Mouse (Mus musculus) monocyte, adult 5-6 weeks (primary cell): ENCODE data around the gene Olfr775. TPM values are rescaled to one million over a fixed set of nuclear protein-coding genes. Genes with fewer than 3 reads are reported as not detected.

Source experiments
- ATAC-seq: fragments of 153-309, 156-312 bp; replicated peaks from 2 replicates; pipeline ENCODE4 v1.8.0; 2017; ENCODE audit warnings: mild to moderate bottlenecking; ENCODE audit not compliant: low TSS enrichment, insufficient number of reproducible peaks, severe bottlenecking, poor library complexity, low FRiP score
- total RNA-seq: library from RNA; stranded (forward); fragments of 200-1000, 200-491, 200-594 nt; gene quantifications from 3 replicates; pipeline ENCODE4 v1.2.3, GENCODE M21; 2017

Gene Olfr775
- total RNA-seq = not detected in 3 replicates

DNA sequence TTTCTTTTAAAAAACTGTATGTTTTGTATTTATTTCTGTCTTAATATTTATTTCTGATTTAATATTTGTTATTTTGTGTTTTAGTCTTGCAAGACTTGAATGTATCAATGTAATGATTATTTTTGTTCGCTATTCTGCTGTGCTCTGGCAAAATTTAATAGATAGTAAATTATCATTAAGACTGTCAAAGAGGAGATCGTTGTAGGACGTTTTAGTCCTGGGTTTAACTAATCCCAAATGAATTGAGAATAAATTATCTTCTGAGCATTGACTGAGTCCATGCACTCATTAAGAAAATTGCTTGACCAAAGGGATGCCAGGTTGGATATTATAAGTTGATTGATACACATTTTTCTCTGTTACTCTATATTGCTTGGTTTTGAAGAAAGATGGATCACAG, at the start of gene Olfr775:
Gene Olfr775 (plus strand): TSS at position 301 of the 400 bp plus-strand sequence.
- no peak for ATAC-seq

DNA sequence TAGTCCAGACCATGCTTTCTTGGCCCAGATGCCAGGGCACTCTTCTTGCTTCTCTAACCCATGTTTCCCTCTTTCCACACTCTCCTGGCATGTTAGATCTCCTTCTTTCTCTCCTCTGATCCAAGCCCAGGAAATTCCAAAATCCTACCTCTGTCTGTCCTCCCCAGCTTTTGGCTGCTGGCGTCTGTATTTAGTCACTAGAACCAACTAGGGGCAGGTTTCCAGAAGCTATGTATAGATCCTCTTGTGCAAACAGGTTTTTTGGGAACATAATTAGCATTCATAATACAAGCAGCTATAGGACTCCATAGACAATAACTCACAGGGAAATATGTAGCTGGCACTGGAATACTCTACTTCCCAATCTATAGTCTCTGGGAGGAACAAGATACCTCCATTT, 17.5 kb upstream of the Olfr775 start:
- ATAC-seq = no peak

DNA sequence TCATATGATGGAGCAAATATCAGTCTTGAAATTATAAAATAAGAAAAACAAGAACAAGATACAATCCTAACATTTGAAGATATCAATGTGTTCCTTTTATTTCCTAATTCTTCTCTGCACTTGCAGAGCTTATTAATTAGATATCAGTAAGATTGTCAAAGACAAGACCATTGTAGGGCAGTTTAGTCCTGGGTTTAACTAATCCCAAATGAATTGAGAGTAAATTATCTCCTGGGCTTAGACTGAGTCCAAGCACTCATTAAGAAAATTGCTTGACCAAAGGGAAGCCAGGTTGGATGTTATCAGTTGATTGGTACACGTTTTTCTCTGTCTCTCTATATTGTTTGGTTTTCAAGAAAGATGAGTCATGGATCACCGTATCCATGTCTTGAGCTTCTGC, 12.3 kb upstream of the Olfr775 start, which contains the start of gene Olfr774:
Gene Olfr774 (plus strand): TSS at position 301 of the 400 bp plus-strand sequence.
- no peak for ATAC-seq

DNA sequence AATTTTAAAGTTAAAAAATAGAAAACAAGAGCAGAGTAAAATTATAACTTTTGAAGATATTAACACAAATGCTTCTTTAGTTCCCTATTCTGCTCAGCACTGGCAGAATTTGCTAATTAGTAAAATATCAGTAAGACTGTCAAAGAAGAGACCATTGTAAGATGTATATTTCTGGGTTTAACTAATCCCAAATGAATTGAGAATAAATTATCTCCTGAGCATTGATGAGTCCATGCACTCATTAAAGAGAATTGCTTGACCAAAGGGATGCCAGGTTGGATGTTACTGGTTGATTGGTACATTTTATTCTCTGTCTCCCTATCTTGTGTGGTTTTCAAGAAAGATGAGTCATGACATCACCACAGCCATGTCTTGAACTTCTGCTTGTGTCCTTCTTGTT, 10.6 kb downstream of the Olfr775 start, which contains the start of gene Olfr776:
Gene Olfr776 (plus strand): TSS at position 301 of the 400 bp plus-strand sequence.
- no peak for ATAC-seq

DNA sequence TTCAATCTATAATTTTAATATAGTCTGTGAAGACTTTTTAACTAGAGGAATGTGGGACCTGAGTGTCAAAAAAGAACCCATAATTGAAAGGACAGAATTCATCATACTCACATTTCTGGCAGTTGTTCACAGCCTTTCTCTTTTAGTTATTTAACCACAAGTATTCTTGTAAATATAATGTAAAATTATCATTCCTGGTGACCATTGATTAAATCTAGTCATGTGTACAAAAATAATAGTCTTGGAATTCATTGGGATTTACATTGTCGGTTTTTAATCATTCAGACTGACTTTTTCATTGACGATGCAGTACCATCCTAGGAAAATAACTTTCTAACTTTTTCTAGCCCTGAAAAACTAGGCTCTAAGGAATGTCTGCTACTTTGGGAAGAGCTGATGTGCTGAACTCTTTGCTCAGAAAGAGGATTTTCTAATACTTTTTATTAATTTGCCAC, 22.9 kb downstream of the Olfr775 start, which contains the start of gene Olfr777:
Gene Olfr777 (minus strand): TSS at position 405 of the 455 bp plus-strand sequence.
- ATAC-seq = no peak

Other genes starting within 250 kb of the Olfr775 start
- not detected in 3 replicates for gene Olfr763, start 237.6 kb upstream of the Olfr775 start, total RNA-seq
- gene Olfr764-ps1, start 208.5 kb upstream of the Olfr775 start, total RNA-seq = not detected in 3 replicates
- gene Olfr765, start 198.4 kb upstream of the Olfr775 start, total RNA-seq = not detected in 3 replicates
- gene Olfr766-ps1, start 179.4 kb upstream of the Olfr775 start, total RNA-seq = not detected in 3 replicates
- not detected in 3 replicates for gene Olfr767, start 165.5 kb upstream of the Olfr775 start, total RNA-seq
- gene Olfr768, start 149.0 kb upstream of the Olfr775 start, total RNA-seq = not detected in 3 replicates
- gene Olfr769, start 130.6 kb upstream of the Olfr775 start, total RNA-seq = not detected in 3 replicates
- gene Olfr770, start 109.4 kb upstream of the Olfr775 start, total RNA-seq = not detected in 3 replicates
- gene Olfr771, start 83.7 kb upstream of the Olfr775 start, total RNA-seq = not detected in 3 replicates
- gene Olfr772, start 70.5 kb upstream of the Olfr775 start, total RNA-seq = not detected in 3 replicates
- gene Olfr773, start 61.0 kb upstream of the Olfr775 start, total RNA-seq = not detected in 3 replicates
- gene Olfr774, start 12.2 kb upstream of the Olfr775 start, total RNA-seq = not detected in 3 replicates
- gene Olfr776, start 10.7 kb downstream of the Olfr775 start, total RNA-seq = not detected in 3 replicates
- gene Olfr777, start 23.1 kb downstream of the Olfr775 start, total RNA-seq = not detected in 3 replicates
- not detected in 3 replicates for gene Olfr780, start 69.7 kb downstream of the Olfr775 start, total RNA-seq
- not detected in 3 replicates for gene Olfr781, start 80.4 kb downstream of the Olfr775 start, total RNA-seq
- not detected in 3 replicates for gene Olfr782, start 100.4 kb downstream of the Olfr775 start, total RNA-seq
- 0.19 TPM in 1 of 3 replicates, not detected in the others for gene Olfr784, start 135.7 kb downstream of the Olfr775 start, total RNA-seq
- gene Olfr785, start 157.0 kb downstream of the Olfr775 start, total RNA-seq = not detected in 3 replicates
- not detected in 3 replicates for gene Olfr786, start 178.9 kb downstream of the Olfr775 start, total RNA-seq
- not detected in 3 replicates for gene Olfr787, start 213.4 kb downstream of the Olfr775 start, total RNA-seq
- gene Olfr788, start 222.6 kb downstream of the Olfr775 start, total RNA-seq = not detected in 3 replicates
- not detected in 3 replicates for gene Olfr789, start 236.3 kb downstream of the Olfr775 start, total RNA-seq